Mouse (Mus musculus): ENCODE data around the gene Pgbd5.

The Pgbd5 gene

DNA sequence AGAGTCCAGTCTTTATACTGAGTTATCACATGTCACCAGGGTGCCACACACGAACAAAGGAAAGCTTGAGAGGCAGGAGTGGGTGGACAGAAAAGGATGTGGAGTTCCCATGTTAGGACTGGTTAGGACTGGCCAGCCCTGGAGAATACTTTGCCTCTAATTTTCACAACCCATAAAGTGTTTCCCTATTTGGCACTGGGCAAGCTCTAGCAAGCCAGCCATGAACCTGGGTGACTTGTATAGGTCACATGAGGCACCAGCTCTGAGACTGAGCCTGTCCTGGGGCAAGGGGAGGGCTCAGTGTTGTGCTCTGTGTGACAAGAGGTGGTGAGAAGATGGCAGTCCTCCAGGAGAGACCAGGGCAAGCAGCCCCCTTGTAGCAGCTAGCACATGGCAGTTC is 91.4 kb downstream of the Pgbd5 start:
- in situ Hi-C loops (cut with MboI, MseI), result loop anchor here (5.0 kb wide), 1 partner anchor 296 kb away; no protein-coding TSS in a partner anchor

GRCm38 (mm10) chr8:124346852-124347523 is 92.5 kb downstream of the Pgbd5 start:
- in situ Hi-C loops (cut with MboI, MseI), result loop anchor here (5.0 kb wide), 1 partner anchor 295 kb away; no protein-coding TSS in a partner anchor

DNA sequence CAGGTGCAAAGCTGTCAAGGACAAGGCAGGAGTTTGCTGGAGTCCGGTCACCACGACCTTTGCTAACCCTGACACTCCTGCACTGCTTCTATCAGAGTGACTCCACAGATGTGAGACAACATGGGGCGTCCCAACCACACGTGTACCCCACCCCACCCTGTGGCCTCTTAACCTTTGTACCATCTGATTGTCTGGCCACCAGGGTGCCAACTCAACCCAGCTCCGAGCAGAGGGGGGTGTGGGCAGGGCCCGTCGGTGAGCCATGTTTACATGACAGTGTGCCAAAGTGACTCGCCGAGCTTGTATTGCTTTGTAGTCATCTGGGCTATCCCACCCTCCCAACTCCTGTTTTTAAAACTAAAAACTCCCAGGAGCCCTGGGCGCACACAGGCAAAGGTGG is 94.4 kb downstream of the Pgbd5 start:
- in situ Hi-C loops (cut with MboI, MseI), result loop anchor here (5.0 kb wide), 1 partner anchor 293 kb away; no protein-coding TSS in a partner anchor

- in situ Hi-C loops (cut with MboI, MseI), result no loop called here
Observed at GRCm38 (mm10) chr8:124343991-124344390, 95.5 kb downstream of the Pgbd5 start.

DNA sequence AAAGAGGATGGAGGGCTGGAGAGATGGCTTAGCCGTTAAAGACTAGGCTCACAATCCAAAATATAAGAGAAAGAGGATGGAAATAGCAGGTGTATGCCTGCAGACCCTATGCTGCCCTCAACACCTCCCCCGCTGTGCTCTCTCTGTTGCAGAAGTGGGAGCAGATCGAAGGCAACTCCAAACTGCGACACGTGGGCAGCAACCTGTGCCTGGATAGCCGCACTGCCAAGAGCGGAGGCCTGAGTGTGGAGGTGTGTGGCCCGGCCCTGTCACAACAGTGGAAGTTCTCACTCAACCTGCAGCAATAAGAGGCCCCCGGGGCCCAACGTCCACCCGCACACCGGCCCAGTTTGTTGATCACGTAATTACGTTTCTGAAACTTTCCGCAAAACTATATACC is 96.3 kb downstream of the Pgbd5 start:
- in situ Hi-C loops (cut with MboI, MseI), result no loop called here

DNA sequence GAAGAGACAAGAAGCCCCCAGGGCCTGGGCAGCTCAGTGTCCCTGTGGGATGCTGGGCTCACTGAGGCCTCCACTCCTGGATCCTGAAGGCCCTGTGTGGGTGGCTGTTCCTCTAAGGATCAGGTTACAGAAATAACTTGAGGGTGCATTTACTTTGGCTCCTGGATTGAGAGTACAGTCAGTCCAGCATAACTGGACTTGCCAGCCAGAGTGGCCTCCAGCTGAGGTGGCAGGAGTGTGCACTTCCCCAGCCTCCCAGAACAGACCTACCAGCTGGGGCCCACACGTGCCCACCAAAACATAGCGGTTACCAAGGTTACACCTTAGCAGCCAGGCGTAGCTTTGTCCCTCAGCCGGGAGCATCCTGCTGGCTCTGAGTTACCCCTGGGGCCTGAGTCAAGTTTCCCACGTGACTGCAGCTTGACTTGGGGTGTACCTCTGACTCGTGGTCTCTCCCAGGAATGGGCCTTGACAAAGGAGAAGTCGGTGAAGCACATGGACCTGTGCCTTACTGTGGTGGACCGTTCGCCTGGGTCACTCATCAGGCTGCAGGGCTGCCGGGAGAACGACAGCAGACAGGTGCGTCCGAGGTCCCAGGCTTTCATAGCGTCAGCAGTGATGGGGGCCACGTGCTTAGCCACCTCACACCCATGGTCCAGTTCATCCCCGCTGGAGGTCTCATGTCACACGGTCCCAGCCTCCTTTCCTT is 98.9 kb downstream of the Pgbd5 start:
- in situ Hi-C loops (cut with MboI, MseI), result no loop called here

DNA sequence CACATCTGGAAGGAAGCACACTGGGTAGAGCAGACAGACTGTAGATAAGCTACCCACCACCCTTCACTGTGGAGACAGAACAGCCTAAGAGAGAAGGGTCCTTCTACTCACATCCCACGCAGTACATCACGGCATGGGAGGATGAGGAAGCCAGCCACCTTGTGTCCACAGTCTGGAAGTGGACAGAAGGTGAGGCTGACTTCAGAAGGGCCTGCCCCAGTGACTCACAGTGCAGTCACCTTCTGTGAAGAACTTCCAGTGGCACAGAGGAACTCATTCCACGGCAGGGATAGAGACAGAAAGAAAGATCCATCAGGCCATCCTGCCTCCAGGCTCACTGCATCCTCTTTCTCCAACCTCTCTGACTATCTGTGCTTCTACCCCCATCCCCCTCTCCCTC is 99.7 kb downstream of the Pgbd5 start:
- in situ Hi-C loops (cut with MboI, MseI), result no loop called here

DNA sequence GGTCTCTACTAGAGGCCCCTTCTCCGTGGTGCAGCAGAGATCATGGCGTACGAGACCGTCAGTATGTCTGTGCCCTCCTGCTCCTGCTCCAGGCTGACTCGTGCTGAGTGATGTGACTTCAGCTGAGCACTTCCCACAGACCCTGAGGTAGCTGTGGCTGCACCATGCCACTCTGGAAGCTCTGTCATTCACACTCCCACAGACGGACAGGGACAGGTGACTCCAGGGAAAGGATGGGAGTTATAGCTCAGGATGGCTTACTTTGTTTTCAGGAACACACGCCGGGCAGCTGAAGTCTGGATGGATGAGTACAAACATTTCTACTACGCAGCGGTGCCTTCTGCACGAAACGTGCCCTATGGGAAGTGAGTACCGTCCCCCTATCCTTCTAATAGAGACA is 103.2 kb downstream of the Pgbd5 start:
- in situ Hi-C loops (cut with MboI, MseI), result no loop called here

GRCm38 (mm10) chr8:124331706-124332105 is 107.8 kb downstream of the Pgbd5 start:
- in situ Hi-C loops (cut with MboI, MseI), result no loop called here

- in situ Hi-C loops (cut with MboI, MseI), result no loop called here
Observed at GRCm38 (mm10) chr8:124331094-124331493, 108.4 kb downstream of the Pgbd5 start.

GRCm38 (mm10) chr8:124330433-124330832 is 109.0 kb downstream of the Pgbd5 start:
- in situ Hi-C loops (cut with MboI, MseI), result no loop called here

DNA sequence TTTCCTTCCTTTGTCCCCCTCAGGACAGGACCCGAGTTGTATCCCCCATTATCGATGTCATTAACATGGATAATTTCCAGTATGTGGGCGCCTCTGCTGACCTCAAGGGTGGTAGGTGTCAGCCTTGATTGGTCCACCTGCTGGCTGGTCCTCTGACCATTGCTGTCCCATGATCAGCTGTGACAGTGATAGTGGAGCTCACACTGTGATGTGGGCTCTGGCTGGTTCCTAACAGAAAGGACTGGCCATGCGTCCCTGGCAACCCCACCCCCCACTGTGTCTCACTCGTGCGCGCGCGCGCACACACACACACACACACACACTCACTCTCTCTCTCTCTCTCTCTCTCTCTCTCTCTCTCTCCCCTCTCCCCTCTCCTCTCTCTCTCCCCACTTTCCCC is 109.8 kb downstream of the Pgbd5 start:
- in situ Hi-C loops (cut with MboI, MseI), result no loop called here

GRCm38 (mm10) chr8:124328259-124328658 is 111.2 kb downstream of the Pgbd5 start:
- in situ Hi-C loops (cut with MboI, MseI), result no loop called here

DNA sequence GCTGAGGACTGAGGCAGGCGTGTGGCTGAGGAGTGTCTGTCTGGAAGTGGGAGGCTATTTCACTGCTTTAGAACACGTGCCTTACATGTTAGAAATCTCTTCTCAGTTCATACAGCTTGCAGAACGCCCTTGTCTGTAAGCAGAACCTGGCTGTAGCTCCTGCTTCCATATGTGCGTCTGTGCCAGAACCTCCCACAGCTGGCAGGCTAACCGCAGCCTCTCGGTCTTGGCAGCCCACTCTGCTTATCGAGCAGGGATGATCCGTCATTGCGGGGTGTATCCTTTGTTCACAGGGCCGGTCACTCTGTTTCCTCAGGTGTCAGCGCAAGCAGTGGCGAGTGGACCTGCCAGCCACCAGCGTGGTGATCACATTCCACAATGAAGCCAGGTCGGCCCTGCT is 116.1 kb downstream of the Pgbd5 start:
- in situ Hi-C loops (cut with MboI, MseI), result no loop called here

- in situ Hi-C loops (cut with MboI, MseI), result no loop called here
Observed at GRCm38 (mm10) chr8:124321227-124321840, 118.1 kb downstream of the Pgbd5 start.

- in situ Hi-C loops (cut with MboI, MseI), result no loop called here
Observed at GRCm38 (mm10) chr8:124319316-124319652, 120.2 kb downstream of the Pgbd5 start.

Measured in T-helper 2 cell (primary cell).